Mouse (Mus musculus) kidney, embryonic 14.5 days (tissue): Measurements from ENCODE around the gene Frem3. TPM values are rescaled to one million over a fixed set of nuclear protein-coding genes. Genes with fewer than 3 reads are reported as not detected.
A peak's percentile ranks its signal among the peaks of the same experiment; 100 is the strongest.

Source experiments
- ATAC-seq: fragments of 200-750 bp; cut with Nextera tagmentation; 2 replicates; pipeline ENCODE4 v1.8.0; 2017; ENCODE audit warnings: moderate number of reproducible peaks, mild to moderate bottlenecking, moderate TSS enrichment, moderate library complexity; ENCODE audit not compliant: low FRiP score, low TSS enrichment
- H3K27ac ChIP-seq: fragments of 300-500 bp; sonication (generic); 2 replicates; pipeline ENCODE4 v1.5.1; 2014; ENCODE audit warnings: low read depth, mild to moderate bottlenecking, low read length, moderate library complexity, mixed read lengths
- H3K27me3 ChIP-seq: fragments of 300-500 bp; sonication (generic); 2 replicates; pipeline ENCODE4 v1.6.1; 2014; ENCODE audit warnings: mild to moderate bottlenecking, low read length; ENCODE audit not compliant: control insufficient read depth, insufficient read depth
- H3K36me3 ChIP-seq: fragments of 300-500 bp; sonication (generic); 2 replicates; pipeline ENCODE4 v1.6.1; 2014; ENCODE audit warnings: low read length, mixed read lengths; ENCODE audit not compliant: control insufficient read depth, insufficient read depth
- H3K4me1 ChIP-seq: fragments of 300-500 bp; sonication (generic); 2 replicates; pipeline ENCODE4 v1.6.1; 2014; ENCODE audit warnings: low read length, mixed read lengths; ENCODE audit not compliant: control insufficient read depth, insufficient read depth
- H3K4me2 ChIP-seq: fragments of 300-500 bp; sonication (generic); replicated peaks from 2 replicates; pipeline ENCODE4 v1.6.1; 2014; ENCODE audit warnings: low read depth, mild to moderate bottlenecking, low read length
- H3K4me3 ChIP-seq: fragments of 300-500 bp; sonication (generic); 2 replicates; pipeline ENCODE4 v1.5.1; 2014; ENCODE audit warnings: mild to moderate bottlenecking, low read length
- H3K9ac ChIP-seq: fragments of 300-500 bp; sonication (generic); 2 replicates; pipeline ENCODE4 v1.6.1; 2014; ENCODE audit warnings: low read depth, mild to moderate bottlenecking, low read length, moderate library complexity
- H3K9me3 ChIP-seq: fragments of 300-500 bp; sonication (generic); 2 replicates; pipeline ENCODE4 v1.6.1; 2016; ENCODE audit warnings: low read length; ENCODE audit not compliant: control insufficient read depth
- WGBS: fragments of 180-500 bp; shearing (Covaris S2); extraction: QIAGEN DNeasy Blood & Tissue Kit; methylation state at CpG from one replicate; pipeline ENCODE4 v1.1.7; 2014; 5-methylcytosine and 5-hydroxymethylcytosine counted together
- polyA plus RNA-seq: library from polyadenylated mRNA; unstranded; fragments of >200 nt; fragmentation: Nextera tagmentation; extraction: Ambion mirVana; gene quantifications from 2 replicates; pipeline ENCODE4 v1.2.1, GENCODE M21; 2014

Frem3 gene
- polyA plus RNA-seq, 1 experiment from 2014 or later = 0.38 TPM

- no peaks in the 10 kb centered on the region for H3K27me3 ChIP-seq
- 72% methylated on average over 6 of the region's 6 CpGs for WGBS
- no peak for ATAC-seq
- no peaks in the 10 kb centered on the region for H3K36me3 ChIP-seq
- H3K4me3 ChIP-seq = no peak overlapping the region
- H3K9ac ChIP-seq = no peak overlapping the region
- no peak overlapping the region for H3K4me2 ChIP-seq
- no peak overlapping the region for H3K27ac ChIP-seq
- H3K4me1 ChIP-seq = no peaks in the 10 kb centered on the region
- no peaks in the 10 kb centered on the region for H3K9me3 ChIP-seq
Measured at GRCm38 (mm10) chr8:80600600-80601170, 10.2 kb upstream of the Frem3 start.

- no peak for ATAC-seq
- WGBS = 76% methylated on average over 4 of the region's 4 CpGs
- Histone ChIP-seq H3K4me3 (no peak overlapping the region), H3K27me3 (no peaks in the 10 kb centered on the region), H3K36me3 (no peaks in the 10 kb centered on the region), H3K9ac (no peak overlapping the region), H3K4me2 (no peak overlapping the region), H3K9me3 (no peaks in the 10 kb centered on the region), H3K27ac (no peak overlapping the region), H3K4me1 (no peaks in the 10 kb centered on the region)
Measured at GRCm38 (mm10) chr8:80601886-80602285, 9.0 kb upstream of the Frem3 start.

GRCm38 (mm10) chr8:80607082-80607481, 3.8 kb upstream of the Frem3 start:
- Histone ChIP-seq H3K27me3 (peaks cover 17% of the 10 kb centered on the region), H3K9ac (no peak overlapping the region), H3K4me2 (no peak overlapping the region), H3K4me3 (no peak overlapping the region), H3K27ac (no peak overlapping the region), H3K36me3 (no peaks in the 10 kb centered on the region), H3K9me3 (no peaks in the 10 kb centered on the region), H3K4me1 (0 out of 2 replicates have a peak, but pooled peaks cover 6% of the 10 kb centered on the region)
- 87% methylated on average over 4 of the region's 4 CpGs for WGBS
- ATAC-seq = no peak

GRCm38 (mm10) chr8:80611441-80611751, 516 bp downstream of the Frem3 start:
- H3K4me2 ChIP-seq = peak overlapping the region; percentile 51
- H3K9ac ChIP-seq = no peak overlapping the region
- no peak; the same call in 1 of the 2 replicates for ATAC-seq
- H3K27me3 ChIP-seq = peaks cover 21% of the 10 kb centered on the region
- no peak overlapping the region for H3K27ac ChIP-seq
- WGBS = 2% methylated on average over 12 of the region's 12 CpGs
- 0 out of 2 replicates have a peak, but pooled peaks cover 6% of the 10 kb centered on the region for H3K4me1 ChIP-seq
- H3K9me3 ChIP-seq = no peaks in the 10 kb centered on the region
- H3K36me3 ChIP-seq = no peaks in the 10 kb centered on the region
- peak overlapping the region; percentile 27 for H3K4me3 ChIP-seq

- H3K27me3 ChIP-seq = no peaks in the 10 kb centered on the region
- no peak for ATAC-seq
- WGBS = 79% methylated on average over 3 of the region's 3 CpGs
- no peaks in the 10 kb centered on the region for H3K4me1 ChIP-seq
- no peaks in the 10 kb centered on the region for H3K9me3 ChIP-seq
- no peak overlapping the region for H3K4me3 ChIP-seq
- no peaks in the 10 kb centered on the region for H3K36me3 ChIP-seq
- H3K27ac ChIP-seq = no peak overlapping the region
- no peak overlapping the region for H3K9ac ChIP-seq
- no peak overlapping the region for H3K4me2 ChIP-seq
Measured at GRCm38 (mm10) chr8:80619787-80620186, 8.9 kb downstream of the Frem3 start.

GRCm38 (mm10) chr8:80647394-80647793, 36.5 kb downstream of the Frem3 start:
- Histone ChIP-seq H3K36me3 (no peaks in the 10 kb centered on the region), H3K9ac (no peak overlapping the region), H3K27me3 (no peaks in the 10 kb centered on the region), H3K9me3 (no peaks in the 10 kb centered on the region), H3K4me2 (no peak overlapping the region), H3K4me1 (no peaks in the 10 kb centered on the region), H3K4me3 (no peak overlapping the region), H3K27ac (no peak overlapping the region)
- WGBS = 74% methylated on average over 6 of the region's 6 CpGs
- ATAC-seq = no peak

GRCm38 (mm10) chr8:80657639-80658038, 46.8 kb downstream of the Frem3 start:
- no peaks in the 10 kb centered on the region for H3K4me1 ChIP-seq
- H3K9me3 ChIP-seq = no peaks in the 10 kb centered on the region
- no peaks in the 10 kb centered on the region for H3K27me3 ChIP-seq
- no peak overlapping the region for H3K4me3 ChIP-seq
- H3K36me3 ChIP-seq = no peaks in the 10 kb centered on the region
- H3K4me2 ChIP-seq = no peak overlapping the region
- no peak for ATAC-seq
- H3K9ac ChIP-seq = no peak overlapping the region
- WGBS = 37% methylated on average over 4 of the region's 4 CpGs
- no peak overlapping the region for H3K27ac ChIP-seq

- no peak overlapping the region for H3K27ac ChIP-seq
Measured at GRCm38 (mm10) chr8:80661055-80661454, 50.2 kb downstream of the Frem3 start.

GRCm38 (mm10) chr8:80663476-80663875, 52.6 kb downstream of the Frem3 start:
- 82% methylated on average over 3 of the region's 3 CpGs for WGBS
- H3K9me3 ChIP-seq = no peaks in the 10 kb centered on the region

More at GRCm38 (mm10) chr8:80661055-80661454, 50.2 kb downstream of the Frem3 start:
- no peak overlapping the region for H3K9ac ChIP-seq
- H3K4me2 ChIP-seq = no peak overlapping the region
- H3K9me3 ChIP-seq = no peaks in the 10 kb centered on the region
- ATAC-seq = no peak
- H3K27me3 ChIP-seq = no peaks in the 10 kb centered on the region
- H3K4me3 ChIP-seq = no peak overlapping the region
- no peaks in the 10 kb centered on the region for H3K36me3 ChIP-seq
- no peaks in the 10 kb centered on the region for H3K4me1 ChIP-seq
- WGBS = 80% methylated on average over 4 of the region's 4 CpGs

More at GRCm38 (mm10) chr8:80663476-80663875, 52.6 kb downstream of the Frem3 start:
- no peak for ATAC-seq
- Histone ChIP-seq H3K36me3 (no peaks in the 10 kb centered on the region), H3K27ac (no peak overlapping the region), H3K4me3 (no peak overlapping the region), H3K9ac (no peak overlapping the region), H3K4me1 (no peaks in the 10 kb centered on the region), H3K4me2 (no peak overlapping the region), H3K27me3 (no peaks in the 10 kb centered on the region)
